Mouse (Mus musculus) liver, embryonic 15.5 days (tissue): ENCODE measurements at regions not wholly inside any gene's neighbourhood (a gene's known extent, or its start where the extent isn't known, plus 50 kb on each side); places are given as distances from the start of the nearest gene placed in this dataset.

Experiments used
- ATAC-seq: fragments of 200-750 bp; cut with Nextera tagmentation; 2 replicates; pipeline ENCODE4 v1.8.0; 2017; ENCODE audit warnings: moderate number of reproducible peaks, mild to moderate bottlenecking, moderate library complexity; ENCODE audit not compliant: insufficient read depth
- H3K27ac ChIP-seq: fragments of 300-500 bp; sonication (generic); replicated peaks from 2 replicates; pipeline ENCODE4 v1.5.1; 2015; ENCODE audit warnings: mild to moderate bottlenecking, inconsistent platforms
- H3K27me3 ChIP-seq: fragments of 300-500 bp; sonication (generic); 2 replicates; pipeline ENCODE4 v1.6.1; 2015; ENCODE audit warnings: mild to moderate bottlenecking, inconsistent platforms
- H3K36me3 ChIP-seq: fragments of 300-500 bp; sonication (generic); replicated peaks from 2 replicates; pipeline ENCODE4 v1.6.1; 2015; ENCODE audit warnings: moderate library complexity, mild to moderate bottlenecking, inconsistent platforms
- H3K4me1 ChIP-seq: fragments of 300-500 bp; sonication (generic); replicated peaks from 2 replicates; pipeline ENCODE4 v1.6.1; 2015; ENCODE audit warnings: inconsistent platforms
- H3K4me2 ChIP-seq: fragments of 300-500 bp; sonication (generic); 2 replicates; pipeline ENCODE4 v1.6.1; 2015; ENCODE audit warnings: moderate library complexity, mild to moderate bottlenecking, inconsistent platforms
- H3K4me3 ChIP-seq: fragments of 300-500 bp; sonication (generic); replicated peaks from 2 replicates; pipeline ENCODE4 v1.5.1; 2015; ENCODE audit warnings: mild to moderate bottlenecking, inconsistent platforms
- H3K9ac ChIP-seq: fragments of 300-500 bp; sonication (generic); 2 replicates; pipeline ENCODE4 v1.6.1; 2015; ENCODE audit warnings: moderate library complexity, mild to moderate bottlenecking, inconsistent platforms
- H3K9me3 ChIP-seq: fragments of 300-500 bp; sonication (generic); replicated peaks from 2 replicates; pipeline ENCODE4 v1.6.1; 2016; ENCODE audit warnings: inconsistent platforms
- WGBS: fragments of 180-500 bp; shearing (Covaris S2); methylation state at CpG from one replicate; pipeline ENCODE4 v1.1.7; 2015; ENCODE audit warnings: mixed read lengths; ENCODE audit not compliant: insufficient replicate concordance; 5-methylcytosine and 5-hydroxymethylcytosine counted together

- H3K9me3 ChIP-seq = 0 out of 2 replicates have a peak, but pooled peaks cover under 1% of the 10 kb centered on the region
- no peak overlapping the region for H3K4me3 ChIP-seq
- no peak overlapping the region for H3K9ac ChIP-seq
- H3K4me2 ChIP-seq = no peak overlapping the region
- no peaks in the 10 kb centered on the region for H3K36me3 ChIP-seq
- no peaks in the 10 kb centered on the region for H3K4me1 ChIP-seq
- 75% methylated on average over 9 of the region's 9 CpGs for WGBS
- H3K27me3 ChIP-seq = no peaks in the 10 kb centered on the region
- H3K27ac ChIP-seq = no peak overlapping the region
- ATAC-seq = no peak
Observed at GRCm38 (mm10) chr3:119892533-119893164, 108.4 kb upstream of the Ptbp2 start.

GRCm38 (mm10) chr3:119890911-119891310, 106.6 kb upstream of the Ptbp2 start:
- WGBS = 55% methylated on average over 4 of the region's 4 CpGs
- no peak for ATAC-seq
- no peaks in the 10 kb centered on the region for H3K9me3 ChIP-seq

GRCm38 (mm10) chr3:119888487-119888886, 104.2 kb upstream of the Ptbp2 start:
- no peak overlapping the region for H3K9ac ChIP-seq

More at GRCm38 (mm10) chr3:119890911-119891310, 106.6 kb upstream of the Ptbp2 start:
- H3K4me2 ChIP-seq = no peak overlapping the region
- no peak overlapping the region for H3K9ac ChIP-seq
- no peak overlapping the region for H3K4me3 ChIP-seq
- no peak overlapping the region for H3K27ac ChIP-seq
- H3K36me3 ChIP-seq = no peaks in the 10 kb centered on the region
- no peaks in the 10 kb centered on the region for H3K4me1 ChIP-seq
- no peaks in the 10 kb centered on the region for H3K27me3 ChIP-seq

GRCm38 (mm10) chr3:119876395-119876794, 92.1 kb upstream of the Ptbp2 start:
- Histone ChIP-seq H3K4me3 (no peak overlapping the region), H3K9ac (no peak overlapping the region), H3K9me3 (no peaks in the 10 kb centered on the region), H3K4me2 (no peak overlapping the region), H3K36me3 (no peaks in the 10 kb centered on the region), H3K4me1 (no peaks in the 10 kb centered on the region), H3K27ac (no peak overlapping the region), H3K27me3 (no peaks in the 10 kb centered on the region)
- no peak for ATAC-seq
- 69% methylated on average over 5 of the region's 5 CpGs for WGBS

More at GRCm38 (mm10) chr3:119888487-119888886, 104.2 kb upstream of the Ptbp2 start:
- Histone ChIP-seq H3K4me2 (no peak overlapping the region), H3K9me3 (no peaks in the 10 kb centered on the region), H3K27ac (no peak overlapping the region), H3K4me1 (no peaks in the 10 kb centered on the region), H3K36me3 (no peaks in the 10 kb centered on the region), H3K27me3 (no peaks in the 10 kb centered on the region), H3K4me3 (no peak overlapping the region)
- no peak for ATAC-seq
- 66% methylated on average over 3 of the region's 3 CpGs for WGBS

- Histone ChIP-seq H3K4me1 (no peaks in the 10 kb centered on the region), H3K4me3 (no peak overlapping the region), H3K9ac (no peak overlapping the region), H3K9me3 (no peaks in the 10 kb centered on the region), H3K36me3 (no peaks in the 10 kb centered on the region), H3K27ac (no peak overlapping the region), H3K4me2 (no peak overlapping the region), H3K27me3 (no peaks in the 10 kb centered on the region)
- no peak for ATAC-seq
- 58% methylated on average over 1 of the region's 1 CpGs for WGBS
Observed at GRCm38 (mm10) chr3:119875061-119875460, 90.8 kb upstream of the Ptbp2 start.

GRCm38 (mm10) chr3:119862194-119862957, 78.1 kb upstream of the Ptbp2 start:
- 67% methylated on average over 7 of the region's 7 CpGs for WGBS
- H3K36me3 ChIP-seq = no peaks in the 10 kb centered on the region

More at GRCm38 (mm10) chr3:119862194-119862957, 78.1 kb upstream of the Ptbp2 start:
- Histone ChIP-seq H3K4me1 (no peaks in the 10 kb centered on the region), H3K9me3 (no peaks in the 10 kb centered on the region), H3K9ac (no peak overlapping the region), H3K27ac (no peak overlapping the region), H3K4me2 (no peak overlapping the region), H3K4me3 (no peak overlapping the region), H3K27me3 (no peaks in the 10 kb centered on the region)
- ATAC-seq = no peak
